Mouse (Mus musculus): ENCODE results near the gene Syne1.

DNA sequence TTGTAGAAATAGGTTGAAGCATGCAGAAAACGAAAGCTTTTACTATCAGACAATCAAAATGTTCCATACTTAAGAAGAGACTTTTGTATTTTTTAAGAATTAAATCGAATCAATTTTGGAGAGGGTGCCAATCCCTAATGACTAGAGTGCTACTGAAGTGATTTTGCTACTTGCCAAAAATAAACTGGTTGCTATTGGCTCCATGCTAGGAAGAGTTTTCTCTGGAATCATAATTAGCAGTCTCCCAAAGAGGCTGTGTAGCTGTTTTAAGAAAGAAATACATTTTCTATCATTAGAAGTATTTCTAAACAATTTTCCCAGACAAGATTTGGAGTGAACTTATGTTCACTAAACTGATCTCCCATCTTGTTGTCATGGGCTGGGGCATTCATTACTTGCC lies 43.8 kb downstream of the Syne1 start:
- no peak for TF ChIP-seq CTCF (IDR thresholded peaks at IDR 0.05; ENCODE audit: low read depth, low read length)
- no peak for TF ChIP-seq POLR2A (IDR thresholded peaks at IDR 0.05; ENCODE audit: borderline replicate concordance, low read depth, low read length)

Data from bone marrow macrophage, adult 2 months (primary cell).